Comparison of ENCODE assay signal across 21 mouse cellular contexts in the genomic region with DNA sequence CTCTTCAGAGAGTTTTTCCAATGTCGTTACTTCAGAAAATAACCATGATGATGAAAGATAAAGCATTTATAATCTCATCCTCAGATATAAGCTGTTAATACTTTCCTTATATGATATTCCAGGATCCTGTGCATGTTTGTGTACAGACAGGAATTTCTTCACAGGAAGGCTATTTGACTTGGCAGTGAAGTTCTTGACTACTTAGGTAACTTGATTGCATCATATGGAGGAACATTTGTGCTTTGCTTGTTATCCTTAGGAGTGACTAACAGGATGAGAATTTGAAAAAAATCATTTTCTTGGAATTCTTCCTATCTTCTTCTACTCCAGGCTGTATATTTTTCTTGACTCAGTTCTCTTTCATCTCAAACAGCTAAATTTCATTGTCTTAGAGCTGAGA.
"Had no signal": no experiment of that assay in that cellular context is flagged by ENCODE, and none has a peak within 500 bp of the region (broad histone marks: within the 10 kb centered on the region; RNA-seq: fewer than 3 reads in every experiment).

No protein-coding gene starts in this region.

- DNase-seq: kidney, adult 18-20 months; kidney, adult 9 months; kidney, postnatal 14 days; kidney, postnatal 4 days; left cerebral cortex, postnatal 4 days; liver, postnatal 0 days; lung, embryonic 14.5 days; lung, postnatal 14 days; midbrain, embryonic 14.5 days; right cerebral cortex, adult 18-20 months; right cerebral cortex, postnatal 14 days; right cerebral cortex, postnatal 4 days; thymus, postnatal 25 days had no signal

- H3K36me3 ChIP-seq: limb, embryonic 12.5 days; limb, embryonic 15.5 days; midbrain, embryonic 10.5 days; neural tube, embryonic 12.5 days; neural tube, embryonic 15.5 days had no signal

- H3K27ac ChIP-seq: limb, embryonic 12.5 days; limb, embryonic 15.5 days; liver, embryonic 14.5 days; midbrain, embryonic 10.5 days; neural tube, embryonic 12.5 days; neural tube, embryonic 15.5 days; stomach, postnatal 0 days had no signal

- H3K27me3 ChIP-seq: limb, embryonic 12.5 days; limb, embryonic 15.5 days; megakaryocyte, embryonic 14.5 days; neural tube, embryonic 12.5 days; neural tube, embryonic 15.5 days had no signal

- H3K4me1 ChIP-seq: limb, embryonic 12.5 days; limb, embryonic 15.5 days; megakaryocyte, embryonic 14.5 days; midbrain, embryonic 10.5 days; neural tube, embryonic 12.5 days; neural tube, embryonic 15.5 days had no signal

- H3K4me3 ChIP-seq: limb, embryonic 12.5 days; limb, embryonic 15.5 days; megakaryocyte, embryonic 14.5 days; midbrain, embryonic 10.5 days; neural tube, embryonic 12.5 days; neural tube, embryonic 15.5 days had no signal
